Mouse (Mus musculus): ENCODE data around the gene Lin9.
"Not testable (repeated sequence)": the region's sequence is repeated elsewhere in the genome, so short reads cannot be mapped to it uniquely, and the experiment has no call there.

The Lin9 gene

GRCm38 (mm10) chr1:180641137-180641517 is at the start of gene Lin9:
Gene Lin9 (plus strand): TSS chr1:180641150.
- peak; percentile 88 for DNase-seq (ENCODE audit: low spot score)

- DNase-seq (ENCODE audit: low spot score): no peak
Observed at GRCm38 (mm10) chr1:180600578-180600977, 40.4 kb upstream of the Lin9 start.

GRCm38 (mm10) chr1:180601806-180602205 is 39.1 kb upstream of the Lin9 start:
- no peak for DNase-seq (ENCODE audit: low spot score)

- DNase-seq (ENCODE audit: low spot score): no peak
Observed at GRCm38 (mm10) chr1:180604579-180604978, 36.4 kb upstream of the Lin9 start.

GRCm38 (mm10) chr1:180606106-180606505 is 34.8 kb upstream of the Lin9 start:
- no peak for DNase-seq (ENCODE audit: low spot score)

- no peak for DNase-seq (ENCODE audit: low spot score)
Observed at GRCm38 (mm10) chr1:180606796-180607577, 34.0 kb upstream of the Lin9 start.

GRCm38 (mm10) chr1:180607578-180607879 is 33.4 kb upstream of the Lin9 start:
- no peak for DNase-seq (ENCODE audit: low spot score)

GRCm38 (mm10) chr1:180611842-180612241 is 29.1 kb upstream of the Lin9 start:
- DNase-seq (ENCODE audit: low spot score): not testable (repeated sequence)

- DNase-seq (ENCODE audit: low spot score): no peak
Observed at GRCm38 (mm10) chr1:180616762-180617161, 24.2 kb upstream of the Lin9 start.

GRCm38 (mm10) chr1:180622389-180622788 is 18.6 kb upstream of the Lin9 start:
- DNase-seq (ENCODE audit: low spot score): no peak

GRCm38 (mm10) chr1:180623911-180624310 is 17.0 kb upstream of the Lin9 start:
- DNase-seq (ENCODE audit: low spot score): no peak

- peak; percentile 40 for DNase-seq (ENCODE audit: low spot score)
Observed at GRCm38 (mm10) chr1:180626141-180626540, 14.8 kb upstream of the Lin9 start.

- not testable (repeated sequence) for DNase-seq (ENCODE audit: low spot score)
Observed at GRCm38 (mm10) chr1:180637796-180638195, 3.2 kb upstream of the Lin9 start.

- DNase-seq (ENCODE audit: low spot score): no peak
Observed at GRCm38 (mm10) chr1:180639416-180640401, 1.2 kb upstream of the Lin9 start.

- DNase-seq (ENCODE audit: low spot score): peak; percentile 17
Observed at GRCm38 (mm10) chr1:180640605-180641125, 285 bp upstream of the Lin9 start.

- DNase-seq (ENCODE audit: low spot score): no peak
Observed at GRCm38 (mm10) chr1:180641518-180642227, 723 bp downstream of the Lin9 start.

- DNase-seq (ENCODE audit: low spot score): no peak
Observed at GRCm38 (mm10) chr1:180642228-180642564, 1.2 kb downstream of the Lin9 start.

- DNase-seq (ENCODE audit: low spot score): no peak
Observed at GRCm38 (mm10) chr1:180691284-180691683, 50.3 kb downstream of the Lin9 start.

- DNase-seq (ENCODE audit: low spot score): no peak
Observed at GRCm38 (mm10) chr1:180696626-180697352, 55.8 kb downstream of the Lin9 start, which contains the start of gene Mixl1. Gene Mixl1 (minus strand): TSS chr1:180697034.

- no peak for DNase-seq (ENCODE audit: low spot score)
Observed at GRCm38 (mm10) chr1:180698063-180698462, 57.1 kb downstream of the Lin9 start.

GRCm38 (mm10) chr1:180703400-180703799 is 62.5 kb downstream of the Lin9 start:
- DNase-seq (ENCODE audit: low spot score): no peak

Data from ovary, postnatal 14 days (tissue).